Mouse (Mus musculus) lung, postnatal 0 days (tissue): ENCODE measurements around the gene Rtl8a. TPM values are rescaled to one million over a fixed set of nuclear protein-coding genes. Genes with fewer than 3 reads are reported as not detected.
"Not testable (repeated sequence)": the region's sequence is repeated elsewhere in the genome, so short reads cannot be mapped to it uniquely, and the experiment has no call there.

Experiments used
- ATAC-seq: fragments of 200-750 bp; cut with Nextera tagmentation; 2 replicates; pipeline ENCODE4 v1.8.0; 2017; ENCODE audit warnings: moderate library complexity
- DNase-seq: peaks from one replicate; pipeline ENCODE4 v3.0.0-alpha.2; 2016; ENCODE audit warnings: low spot score
- H3K27ac ChIP-seq: fragments of 300-500 bp; sonication (generic); 2 replicates; pipeline ENCODE4 v1.5.1; 2014; ENCODE audit warnings: antibody characterized with exemption, mild to moderate bottlenecking, low read length, mixed read lengths
- H3K27me3 ChIP-seq: fragments of 300-500 bp; sonication (generic); replicated peaks from 2 replicates; pipeline ENCODE4 v1.6.1; 2014; ENCODE audit warnings: low read length, mixed read lengths; ENCODE audit not compliant: insufficient read depth
- H3K36me3 ChIP-seq: fragments of 300-500 bp; sonication (generic); 2 replicates; pipeline ENCODE4 v1.6.1; 2014; ENCODE audit warnings: low read length, mixed read lengths; ENCODE audit not compliant: insufficient read depth
- H3K4me1 ChIP-seq: fragments of 300-500 bp; sonication (generic); 2 replicates; pipeline ENCODE4 v1.6.1; 2014; ENCODE audit warnings: antibody characterized with exemption, low read depth, low read length, mixed read lengths; ENCODE audit not compliant: insufficient read depth
- H3K4me2 ChIP-seq: fragments of 300-500 bp; sonication (generic); replicated peaks from 2 replicates; pipeline ENCODE4 v1.6.1; 2014; ENCODE audit warnings: low read depth, mild to moderate bottlenecking, low read length, moderate library complexity, mixed read lengths
- H3K4me3 ChIP-seq: fragments of 300-500 bp; sonication (generic); 2 replicates; pipeline ENCODE4 v1.5.1; 2014; ENCODE audit warnings: low read depth, low read length
- H3K9ac ChIP-seq: fragments of 300-500 bp; sonication (generic); replicated peaks from 2 replicates; pipeline ENCODE4 v1.6.1; 2014; ENCODE audit warnings: low read depth, mild to moderate bottlenecking
- H3K9me3 ChIP-seq: fragments of 300-500 bp; sonication (generic); 2 replicates; pipeline ENCODE4 v1.6.1; 2016; ENCODE audit warnings: low read length, mixed read lengths
- CTCF ChIP-seq: IDR thresholded peaks from 2 replicates; pipeline ENCODE4 v1.5.1; 2016; ENCODE audit warnings: antibody characterized with exemption, mild to moderate bottlenecking
- EP300 ChIP-seq: IDR thresholded peaks from 2 replicates; pipeline ENCODE4 v1.6.1; 2016; ENCODE audit warnings: antibody characterized with exemption, mild to moderate bottlenecking, control low read depth
- WGBS: fragments of 180-500 bp; shearing (Covaris S2); extraction: QIAGEN DNeasy Blood & Tissue Kit; methylation state at CpG from one replicate; pipeline ENCODE4 v1.1.7; 2014; 5-methylcytosine and 5-hydroxymethylcytosine counted together
- polyA plus RNA-seq: library from polyadenylated mRNA; unstranded; fragments of >200 nt; fragmentation: Nextera tagmentation; extraction: Ambion mirVana; gene quantifications from 2 replicates; pipeline ENCODE4 v1.2.1, GENCODE M21; 2015

Rtl8a gene
- polyA plus RNA-seq, 1 experiment from 2014 or later, result 330 TPM

DNA sequence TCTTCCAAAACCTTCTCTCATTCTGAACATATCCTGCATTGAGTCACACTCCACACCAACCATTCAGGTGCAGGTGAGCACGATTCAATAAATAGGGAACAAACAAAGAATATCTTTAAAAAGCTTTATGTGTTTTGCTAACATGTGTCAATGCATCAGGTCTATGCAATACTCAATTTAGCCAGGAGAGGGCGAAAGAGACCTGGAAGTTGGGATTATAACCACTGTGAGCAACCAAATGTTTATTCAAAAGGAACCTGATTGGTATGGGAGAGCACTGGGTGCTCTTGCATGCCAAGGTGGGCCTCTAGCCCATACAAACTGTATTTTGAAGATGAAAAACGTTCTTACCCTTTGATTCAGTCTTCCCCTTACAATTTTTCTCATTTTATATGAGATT, 32.9 kb downstream of the Rtl8a start:
- TF ChIP-seq CTCF, result peak; percentile 77
- no peak for TF ChIP-seq EP300
- Histone ChIP-seq H3K4me2 (no peak overlapping the region), H3K9me3 (no peaks in the 10 kb centered on the region), H3K4me3 (no peak overlapping the region), H3K9ac (no peak overlapping the region), H3K27ac (no peak overlapping the region), H3K4me1 (no peaks in the 10 kb centered on the region), H3K27me3 (no peaks in the 10 kb centered on the region), H3K36me3 (no peaks in the 10 kb centered on the region)
- 2% methylated on average over 3 of the region's 3 CpGs for whole genome bisulfite sequencing
- peak; percentile 49 for DNase-seq
- 0 out of 2 replicates have a peak, but pooled peaks have one; percentile 32 for ATAC-seq

DNA sequence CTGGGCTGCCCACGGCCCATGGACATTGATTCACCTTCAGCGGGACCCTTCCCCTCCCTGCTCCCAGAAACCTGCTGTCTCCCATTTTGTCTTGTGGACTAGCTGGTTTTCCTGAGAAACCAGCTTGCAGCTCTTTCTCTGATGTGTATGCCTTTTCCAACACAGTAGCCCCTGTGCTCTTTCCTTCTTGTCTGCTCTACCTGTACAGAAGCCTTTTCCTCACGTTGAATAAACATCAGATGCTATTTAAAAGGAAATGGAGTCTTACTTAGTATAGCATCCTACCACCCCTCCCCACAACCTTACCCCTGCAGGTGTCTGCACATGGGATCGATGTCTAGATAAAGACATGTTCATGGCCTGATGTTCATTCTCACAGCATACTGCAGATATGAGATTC, 34.6 kb downstream of the Rtl8a start, which contains the start of gene Gm14597:
Gene Gm14597 (minus strand): TSS at position 101 of the 400 bp plus-strand sequence.
- ATAC-seq, DNase-seq, H3K9me3 ChIP-seq, H3K4me1 ChIP-seq, H3K27me3 ChIP-seq, H3K36me3 ChIP-seq: not testable (repeated sequence)
- H3K4me3 ChIP-seq, result peak within 1 kb of the TSS; percentile 39
- H3K9ac ChIP-seq, result 0 out of 2 replicates have a peak within 1 kb of the TSS, but pooled peaks have one; percentile 19
- 0 out of 2 replicates have a peak within 1 kb of the TSS, but pooled peaks have one; percentile 20 for H3K27ac ChIP-seq
- peak within 1 kb of the TSS; percentile 53 for H3K4me2 ChIP-seq
- 90% methylated on average over 3 of the region's 4 CpGs for WGBS

GRCm38 (mm10) chrX:53608122-53608813, 35.2 kb downstream of the Rtl8a start:
- H3K4me3 ChIP-seq, result peak overlapping the region; percentile 39
- ATAC-seq (peak; percentile 46; the same call in 1 of the 2 replicates), DNase-seq (peak; percentile 6)
- TF ChIP-seq CTCF (no peak), EP300 (no peak)
- 0 out of 2 replicates have a peak overlapping the region, but pooled peaks have one; percentile 20 for H3K27ac ChIP-seq
- H3K36me3 ChIP-seq, result no peaks in the 10 kb centered on the region
- H3K9me3 ChIP-seq, result no peaks in the 10 kb centered on the region
- H3K4me1 ChIP-seq, result no peaks in the 10 kb centered on the region
- 0 out of 2 replicates have a peak overlapping the region, but pooled peaks have one; percentile 19 for H3K9ac ChIP-seq
- H3K27me3 ChIP-seq, result no peaks in the 10 kb centered on the region
- H3K4me2 ChIP-seq, result peak overlapping the region; percentile 53
- WGBS, result 28% methylated on average over 13 of the region's 18 CpGs

GRCm38 (mm10) chrX:53607242-53608121, 36.0 kb downstream of the Rtl8a start, which contains the start of gene Rtl8c:
Gene Rtl8c, plus strand, starts transcription at chrX:53608032.
- H3K36me3 ChIP-seq, result no peaks in the 10 kb centered on the region
- peak within 1 kb of the TSS; percentile 53 for H3K4me2 ChIP-seq
- H3K4me3 ChIP-seq, result peak within 1 kb of the TSS; percentile 39
- H3K27ac ChIP-seq, result 0 out of 2 replicates have a peak within 1 kb of the TSS, but pooled peaks have one; percentile 20
- H3K27me3 ChIP-seq, result no peaks in the 10 kb centered on the region
- WGBS, result 27% methylated on average over 19 of the region's 20 CpGs
- H3K9me3 ChIP-seq, result no peaks in the 10 kb centered on the region
- peak; percentile 84 for ATAC-seq
- TF ChIP-seq EP300 (no peak), CTCF (peak; percentile 22; the same call in 1 of the 2 replicates)
- peak; percentile 63 for DNase-seq
- no peaks in the 10 kb centered on the region for H3K4me1 ChIP-seq
- H3K9ac ChIP-seq, result 0 out of 2 replicates have a peak within 1 kb of the TSS, but pooled peaks have one; percentile 19

- not testable (repeated sequence) for H3K4me1 ChIP-seq, H3K4me2 ChIP-seq, H3K27me3 ChIP-seq, H3K27ac ChIP-seq, H3K36me3 ChIP-seq, H3K9me3 ChIP-seq, DNase-seq, H3K9ac ChIP-seq, H3K4me3 ChIP-seq, ATAC-seq
- 24% methylated on average over 1 of the region's 1 CpGs for WGBS
These were observed 37.3 kb downstream of the Rtl8a start for GRCm38 (mm10) chrX:53606176-53606575.

DNA sequence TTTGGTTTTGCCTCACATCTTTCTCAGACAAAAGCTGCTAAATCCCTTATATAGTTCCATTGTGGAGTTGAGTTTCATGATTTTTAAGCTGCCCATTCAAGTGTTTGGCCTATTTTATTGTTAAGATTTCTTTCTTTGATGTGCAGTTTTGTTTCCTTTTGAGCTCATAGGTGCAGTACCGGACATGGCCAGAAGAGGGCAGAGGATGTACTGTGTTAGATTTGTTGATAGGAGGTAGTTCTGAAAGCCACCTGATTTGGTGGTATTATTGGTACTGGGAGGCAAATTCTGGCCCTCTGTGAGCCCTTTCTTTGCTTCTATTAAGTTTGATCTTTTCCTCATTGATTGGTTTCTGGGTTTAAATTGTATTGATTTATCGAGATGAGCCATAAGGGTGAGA, 43.5 kb downstream of the Rtl8a start:
- not testable (repeated sequence) for DNase-seq, H3K4me3 ChIP-seq, H3K27ac ChIP-seq, H3K4me1 ChIP-seq, H3K9ac ChIP-seq, ATAC-seq, H3K4me2 ChIP-seq, H3K27me3 ChIP-seq, H3K9me3 ChIP-seq, H3K36me3 ChIP-seq
- WGBS, result 6% methylated on average over 1 of the region's 2 CpGs
- peak; percentile 62 for TF ChIP-seq CTCF

Other genes with a start within 250 kb of the Rtl8a start
- not detected in 2 replicates for gene Etd, start 208.8 kb downstream of the Rtl8a start, polyA plus RNA-seq
- 37.1 and 39.9 TPM in 2 replicates for gene Rtl8c, start 35.6 kb downstream of the Rtl8a start, polyA plus RNA-seq
- not detected in 2 replicates for gene Gm14597, start 34.7 kb downstream of the Rtl8a start, polyA plus RNA-seq
- gene Rtl8b, start 26.7 kb upstream of the Rtl8a start, polyA plus RNA-seq, result 193 and 215 TPM in 2 replicates
- gene 4930502E18Rik, start 81.1 kb upstream of the Rtl8a start, polyA plus RNA-seq, result not detected in 2 replicates
- not detected in 2 replicates for gene 1700013H16Rik, start 114.1 kb upstream of the Rtl8a start, polyA plus RNA-seq
- gene Zfp36l3, start 132.7 kb upstream of the Rtl8a start, polyA plus RNA-seq, result 0.07 TPM in 1 of 2 replicates, not detected in the other
- gene Xlr, start 154.0 kb upstream of the Rtl8a start, polyA plus RNA-seq, result 3.9 and 4.2 TPM in 2 replicates